10 mouse cellular contexts compared by ENCODE assay signal in the genomic region with DNA sequence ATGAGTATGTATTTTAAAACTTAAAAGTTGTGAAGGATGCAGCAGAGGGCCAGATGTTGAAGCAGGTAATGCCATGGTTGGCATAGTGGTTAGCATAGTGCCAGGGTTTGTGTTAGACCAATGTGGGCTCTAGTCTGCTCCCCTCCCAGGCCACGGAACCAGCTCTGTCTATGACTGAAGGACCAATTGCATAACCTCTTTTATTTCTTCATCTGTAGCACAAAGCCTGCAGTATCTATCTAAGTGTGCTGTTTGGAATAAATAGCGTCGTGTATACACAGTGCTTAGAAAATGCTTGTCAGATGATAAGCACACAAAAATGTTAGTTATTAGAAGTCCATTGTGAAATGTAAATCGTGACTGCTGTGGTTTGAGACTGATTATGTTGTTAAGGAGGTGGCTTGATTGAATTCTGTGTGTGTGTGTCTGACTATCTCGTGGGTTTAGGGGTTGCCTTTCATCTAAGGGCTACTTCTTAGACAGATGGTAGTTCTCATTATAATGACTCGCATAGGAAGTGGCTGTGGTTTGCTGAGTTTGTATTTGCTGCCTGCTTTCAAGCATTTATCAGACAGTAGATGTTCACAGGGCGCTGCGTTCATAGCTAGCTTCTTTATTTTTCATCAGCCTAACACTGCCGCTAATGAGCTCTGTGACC. TPM values are rescaled to one million over a fixed set of nuclear protein-coding genes. Genes with fewer than 3 reads are reported as not detected.
DNase-seq lines count a peak whose midpoint lies in the region; ATAC-seq and TF ChIP-seq lines count a peak whose summit lies in the region.
"Had no signal": no experiment of that assay in that cellular context is flagged by ENCODE, and none has a peak within 500 bp of the region (broad histone marks: within the 10 kb centered on the region; RNA-seq: fewer than 3 reads in every experiment).

No protein-coding gene starts in this region.

- TF ChIP-seq CTCF in heart, adult 2 months (IDR thresholded peaks at IDR 0.05) = no peak
- no peak for TF ChIP-seq CTCF in layer of hippocampus, adult 2 months (conservative IDR thresholded peaks at IDR 0.05)
- no peak for TF ChIP-seq CTCF in liver, postnatal 0 days (IDR thresholded peaks at IDR 0.05; ENCODE audit: low read depth)

- WGBS in heart, adult 2 months = 39% methylated on average over 9 of the region's 9 CpGs
- 25% methylated on average over 9 of the region's 9 CpGs for WGBS in liver, postnatal 0 days (ENCODE audit: insufficient replicate concordance)

- peaks cover 2% of the 10 kb centered on the region; the same call in 1 of the 2 replicates for H3K36me3 ChIP-seq in heart, adult 2 months (ENCODE audit: control insufficient read depth, insufficient read depth, low read length)
- H3K36me3 ChIP-seq in liver, postnatal 0 days (replicated peaks; ENCODE audit: insufficient read depth, low read length) = no peaks in the 10 kb centered on the region

- no peak for ATAC-seq in liver, postnatal 0 days

- no peaks in the 10 kb centered on the region for H3K9me3 ChIP-seq in liver, postnatal 0 days (ENCODE audit: low read length)

- intact Hi-C loops in heart, adult 2 months (cut with DNase I) = loop anchor here (2.0 kb wide), 1 partner anchor 16 kb away; no protein-coding TSS in a partner anchor
- intact Hi-C loops in heart, postnatal 36 days (cut with DNase I) = no loop called here

- peak overlapping the region; percentile 55 for H3K27ac ChIP-seq in heart, adult 2 months
- H3K27ac ChIP-seq in layer of hippocampus, adult 2 months = 0 out of 2 replicates have a peak overlapping the region, but pooled peaks have one; percentile 36
- 0 out of 2 replicates have a peak overlapping the region, but pooled peaks have one; percentile 16 for H3K27ac ChIP-seq in liver, postnatal 0 days (ENCODE audit: low read depth)

- no peak for DNase-seq in heart, adult 2 months
- DNase-seq in heart, postnatal 36 days = no peak
- DNase-seq in layer of hippocampus, adult 2 months (ENCODE audit: low spot score in 2 of 2) = no peak
- DNase-seq in layer of hippocampus, postnatal 25 days (ENCODE audit: extremely low spot score in 1 of 2, low spot score in 1 of 2) = no peak
- peak; percentile 80 for DNase-seq in MEL-GATA-1-ER (ENCODE audit: extremely low read depth, low read depth)
- no peak for DNase-seq in liver, postnatal 0 days
- no peak for DNase-seq in spleen, postnatal 36 days (ENCODE audit: low spot score in 2 of 2)
- no peak for DNase-seq in spleen, adult 18-20 months
- DNase-seq: kidney, adult 18-20 months; thymus, postnatal 25 days had no signal

- H3K27me3 ChIP-seq in heart, adult 2 months (ENCODE audit: control insufficient read depth, insufficient read depth, low read length) = no peaks in the 10 kb centered on the region
- H3K27me3 ChIP-seq in liver, postnatal 0 days (ENCODE audit: insufficient read depth, low read length) = no peaks in the 10 kb centered on the region

- no peak for TF ChIP-seq POLR2A in heart, adult 2 months (IDR thresholded peaks at IDR 0.05; ENCODE audit: insufficient read depth, low read depth, low read length)

- no peak overlapping the region for H3K4me2 ChIP-seq in liver, postnatal 0 days (ENCODE audit: low read depth, low read length)

- H3K9ac ChIP-seq in heart, adult 2 months (ENCODE audit: low read depth, low read length) = no peak overlapping the region
- H3K9ac ChIP-seq in liver, postnatal 0 days (replicated peaks) = no peak overlapping the region

- 0 out of 2 replicates have a peak, but pooled peaks cover 2% of the 10 kb centered on the region for H3K79me2 ChIP-seq in heart, adult 2 months (replicated peaks; ENCODE audit: control insufficient read depth, insufficient read depth, low read length)

- no peak overlapping the region for H3K4me3 ChIP-seq in heart, adult 2 months
- H3K4me3 ChIP-seq in layer of hippocampus, adult 2 months = no peak overlapping the region
- no peak overlapping the region for H3K4me3 ChIP-seq in liver, postnatal 0 days (ENCODE audit: low read depth, low read length)

- H3K4me1 ChIP-seq in heart, adult 2 months (ENCODE audit: control insufficient read depth, insufficient read depth, low read length) = peaks cover 14% of the 10 kb centered on the region
- peaks cover 20% of the 10 kb centered on the region for H3K4me1 ChIP-seq in liver, postnatal 0 days (ENCODE audit: insufficient read depth)

- no peak for TF ChIP-seq EP300 in heart, adult 2 months (IDR thresholded peaks at IDR 0.05; ENCODE audit: insufficient read depth, low read depth, low read length)
- TF ChIP-seq EP300 in liver, postnatal 0 days (IDR thresholded peaks at IDR 0.05; ENCODE audit: low read depth) = no peak

RNA-seq across cellular contexts. Expression of a gene that starts 17.1 kb away (rescaled TPM):
- 10 to 100 TPM; 26.0 to 27.3 TPM for total RNA-seq in heart, adult 2 months (2021)
- polyA plus RNA-seq in heart, adult 2 months (2012; rRNA removed) = 6.1 and 8.1 TPM in 2 replicates
- total RNA-seq in heart, postnatal 36 days (2021) = 10 to 100 TPM; 21.2 to 25.2 TPM
- 100 to 1,000 TPM; 422 to 451 TPM for total RNA-seq in layer of hippocampus, adult 2 months (2021)
- total RNA-seq in layer of hippocampus, postnatal 25 days (2021) = 100 to 1,000 TPM; 388 to 432 TPM
- 1.9 and 2.0 TPM in 2 replicates for polyA plus RNA-seq in liver, postnatal 0 days (2015; fragmentation: Nextera tagmentation; extraction: Ambion mirVana)

RNA-seq across cellular contexts. Expression of a gene that starts 39.7 kb away (rescaled TPM):
- 10 to 100 TPM; 12.2 to 12.3 TPM for total RNA-seq in heart, adult 2 months (2021)
- 2.7 and 4.1 TPM in 2 replicates for polyA plus RNA-seq in heart, adult 2 months (2012; rRNA removed)
- total RNA-seq in heart, postnatal 36 days (2021) = 10 to 100 TPM; 10.9 to 11.4 TPM
- 10 to 100 TPM; 16.5 to 17.0 TPM for total RNA-seq in layer of hippocampus, adult 2 months (2021)
- 10 to 100 TPM; 14.4 to 15.1 TPM for total RNA-seq in layer of hippocampus, postnatal 25 days (2021)
- polyA plus RNA-seq in liver, postnatal 0 days (2015; fragmentation: Nextera tagmentation; extraction: Ambion mirVana) = 3.8 and 3.9 TPM in 2 replicates

Comparison
In these comparisons a context has a peak if more than half of its experiments do, and no peak if none do; other contexts are left out.
1. RNA of a gene that starts 17.1 kb away (total RNA-seq): 422 to 451 TPM in layer of hippocampus, adult 2 months and 388 to 432 TPM in layer of hippocampus, postnatal 25 days; 26.0 to 27.3 TPM in heart, adult 2 months and 21.2 to 25.2 TPM in heart, postnatal 36 days; every median in the first group is over 10 times any median in the second.
2. Peak in every context shown above with its lines, with median percentiles within 50 percentile points of each other: H3K27ac ChIP-seq.